Mouse (Mus musculus) cortical plate, adult 2 months (tissue): ENCODE results near the gene Tmprss11f.

Experiments
- CTCF ChIP-seq: fragments of 200-500 bp; IDR thresholded peaks from 2 replicates; pipeline ENCODE4 v1.5.1; 2011; ENCODE audit warnings: mild to moderate bottlenecking, control low read depth, low read length; ENCODE audit not compliant: insufficient read depth; ENCODE audit errors: extremely low read depth
- POLR2A ChIP-seq: fragments of 200-500 bp; IDR thresholded peaks from 2 replicates; pipeline ENCODE4 v1.6.1; 2011; ENCODE audit warnings: mild to moderate bottlenecking, low read length, control low read depth; ENCODE audit not compliant: insufficient read depth; ENCODE audit errors: extremely low read depth

- TF ChIP-seq CTCF (no peak), POLR2A (no peak)
These were observed 103.5 kb downstream of the Tmprss11f start for GRCm38 (mm10) chr5:86528725-86529124.
